Mouse (Mus musculus): ENCODE measurements around the gene Sgms1. TPM values are rescaled to one million over a fixed set of nuclear protein-coding genes. Genes with fewer than 3 reads are reported as not detected.

Sgms1 gene
- total RNA-seq, 2 experiments from 2014 or later: 53.6 to 64.1 TPM

- DNase-seq: no peak
Observed at GRCm38 (mm10) chr19:32353447-32353846, 36.1 kb downstream of the Sgms1 start.

DNA sequence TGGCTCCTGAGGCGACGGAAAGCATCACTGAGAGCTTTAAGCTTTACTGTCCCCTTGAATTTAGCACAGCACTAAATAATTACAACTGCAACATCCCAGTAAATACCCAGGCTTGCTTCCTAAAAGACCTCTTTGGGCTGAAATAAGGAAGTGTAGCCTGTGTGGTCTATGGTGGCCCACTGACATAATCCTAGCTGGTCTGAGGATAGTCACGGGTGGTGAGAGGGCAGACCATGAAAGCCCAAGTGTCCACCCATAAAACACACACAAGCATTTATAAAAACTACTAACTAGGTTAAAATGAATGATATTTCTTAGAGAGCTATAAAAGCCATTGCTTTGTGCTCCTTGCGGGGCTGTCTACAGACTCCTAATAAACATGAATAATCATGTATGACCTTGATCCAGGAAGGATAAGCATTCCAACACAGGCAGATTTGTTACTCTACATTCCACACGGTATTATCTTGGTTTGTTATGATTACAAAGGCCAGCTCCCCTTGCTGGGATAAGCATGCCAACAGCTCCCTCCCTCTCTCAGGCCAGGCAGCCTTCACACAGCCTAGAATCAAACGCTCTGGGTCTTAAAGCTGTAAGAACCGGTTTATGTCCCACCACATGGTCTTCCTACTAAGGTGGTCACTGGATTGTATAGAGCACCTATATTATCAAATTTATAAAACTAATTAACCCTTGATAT lies 40.4 kb downstream of the Sgms1 start:
- no peak for DNase-seq

DNA sequence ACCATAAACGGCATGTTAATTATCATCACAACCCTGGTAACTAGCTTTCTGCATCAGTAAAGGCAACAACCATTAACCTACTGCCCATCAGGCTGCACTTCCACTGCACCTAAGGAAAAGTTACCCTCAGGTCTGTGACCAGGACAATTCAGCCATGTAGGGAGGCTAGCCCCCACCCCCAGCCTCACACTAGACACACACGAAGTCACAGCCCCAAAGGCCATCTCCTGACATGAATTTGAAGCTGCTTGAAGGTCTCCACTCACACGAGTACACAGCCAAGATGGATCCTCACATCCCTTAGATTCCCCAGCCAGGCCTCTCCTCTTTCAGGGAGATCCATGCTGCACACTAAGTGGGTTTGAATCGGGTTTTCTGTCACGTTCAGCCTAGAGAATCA lies 42.0 kb downstream of the Sgms1 start:
- no peak for DNase-seq

- no peak for DNase-seq
Observed at GRCm38 (mm10) chr19:32346624-32347341, 42.7 kb downstream of the Sgms1 start.

- DNase-seq: no peak
Observed at GRCm38 (mm10) chr19:32346176-32346575, 43.3 kb downstream of the Sgms1 start.

DNA sequence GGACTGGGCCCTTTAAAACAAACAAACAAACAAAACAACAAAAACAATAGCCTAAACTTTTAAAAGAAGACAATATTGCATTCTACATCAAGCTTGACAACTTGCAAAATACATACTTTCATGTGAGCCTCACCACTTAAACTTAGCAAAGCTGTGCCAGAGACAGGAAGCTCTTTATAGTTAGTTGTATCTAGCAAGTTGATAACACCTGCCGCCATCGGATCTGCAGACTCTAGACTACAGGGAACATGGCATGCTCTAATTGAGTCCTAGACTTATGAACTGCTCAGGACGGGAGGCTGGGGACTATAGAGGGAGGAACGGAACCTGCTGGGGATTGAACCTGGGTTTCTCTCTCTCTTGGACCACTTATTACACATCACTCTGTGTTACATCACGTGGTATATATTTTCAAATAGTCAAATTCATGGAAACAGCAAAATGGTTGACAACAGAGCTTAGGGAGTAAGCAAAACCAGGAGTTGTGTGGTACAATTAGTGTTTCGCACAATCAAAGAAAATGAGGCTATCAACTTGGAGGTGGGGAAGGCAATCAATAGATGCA lies 44.3 kb downstream of the Sgms1 start:
- no peak for DNase-seq

DNA sequence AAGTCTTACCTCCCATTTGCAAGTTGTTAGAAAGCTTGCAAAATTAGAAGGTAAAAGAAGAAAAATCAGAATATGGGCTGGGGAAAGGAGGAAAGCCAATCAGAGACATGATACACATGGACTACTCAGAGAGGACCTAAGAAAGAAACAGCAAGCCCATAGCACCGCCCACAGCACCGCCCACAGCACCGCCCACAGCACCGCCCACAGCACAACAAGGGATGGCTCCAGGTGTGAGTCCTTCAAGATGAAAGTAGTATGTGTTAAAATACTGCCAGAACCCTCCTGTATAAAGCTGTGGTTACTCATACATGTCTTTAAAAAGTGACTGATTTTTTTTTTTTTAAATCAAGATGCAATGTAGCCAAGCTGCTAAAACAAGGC lies 44.8 kb downstream of the Sgms1 start:
- no peak for DNase-seq

- DNase-seq: no peak
Observed at GRCm38 (mm10) chr19:32343937-32344737, 45.4 kb downstream of the Sgms1 start.

- DNase-seq: no peak
Observed at GRCm38 (mm10) chr19:32342436-32342835, 47.1 kb downstream of the Sgms1 start.

GRCm38 (mm10) chr19:32341091-32341490 lies 48.4 kb downstream of the Sgms1 start:
- no peak for DNase-seq

- DNase-seq: no peak
Observed at GRCm38 (mm10) chr19:32340168-32340567, 49.3 kb downstream of the Sgms1 start.

- no peak for DNase-seq
Observed at GRCm38 (mm10) chr19:32337708-32338107, 51.8 kb downstream of the Sgms1 start.

DNA sequence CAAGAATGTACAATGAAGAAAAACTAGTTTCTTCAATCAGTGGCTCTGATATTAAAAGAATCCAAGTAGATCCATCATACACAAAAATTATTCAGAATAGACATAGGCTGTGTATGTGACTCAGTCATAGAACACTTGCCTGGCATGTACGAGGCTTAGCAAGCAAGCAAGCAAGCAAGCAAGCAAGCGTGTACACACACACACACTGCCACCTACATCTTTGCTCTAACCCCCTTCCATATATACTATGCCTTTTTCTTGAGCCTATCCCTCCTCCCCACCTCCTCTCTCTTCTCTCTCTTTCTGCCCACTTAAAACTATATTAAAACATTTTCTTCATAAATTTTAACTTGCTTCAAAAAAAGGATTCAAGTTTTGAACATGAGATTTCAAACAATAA lies 54.8 kb downstream of the Sgms1 start:
- no peak for DNase-seq

DNA sequence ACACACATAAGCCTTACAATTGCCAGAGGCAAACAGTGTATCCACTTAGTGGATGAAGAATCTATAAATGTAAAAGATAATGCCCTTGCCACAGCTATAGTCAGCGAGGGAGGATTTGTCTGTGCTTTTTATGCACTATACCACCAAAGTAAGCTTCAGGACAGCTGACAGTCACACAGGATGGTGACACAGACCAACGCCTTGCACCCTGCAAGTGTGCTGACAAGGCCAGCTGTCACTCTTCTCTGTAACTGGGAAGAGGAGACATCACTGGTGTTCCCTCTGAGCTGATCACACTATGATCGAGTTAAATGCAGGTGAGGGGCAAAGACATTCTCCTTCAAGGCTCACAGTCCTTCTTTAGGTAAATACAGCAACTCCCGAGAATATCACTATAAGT lies 56.0 kb downstream of the Sgms1 start:
- no peak for DNase-seq

DNA sequence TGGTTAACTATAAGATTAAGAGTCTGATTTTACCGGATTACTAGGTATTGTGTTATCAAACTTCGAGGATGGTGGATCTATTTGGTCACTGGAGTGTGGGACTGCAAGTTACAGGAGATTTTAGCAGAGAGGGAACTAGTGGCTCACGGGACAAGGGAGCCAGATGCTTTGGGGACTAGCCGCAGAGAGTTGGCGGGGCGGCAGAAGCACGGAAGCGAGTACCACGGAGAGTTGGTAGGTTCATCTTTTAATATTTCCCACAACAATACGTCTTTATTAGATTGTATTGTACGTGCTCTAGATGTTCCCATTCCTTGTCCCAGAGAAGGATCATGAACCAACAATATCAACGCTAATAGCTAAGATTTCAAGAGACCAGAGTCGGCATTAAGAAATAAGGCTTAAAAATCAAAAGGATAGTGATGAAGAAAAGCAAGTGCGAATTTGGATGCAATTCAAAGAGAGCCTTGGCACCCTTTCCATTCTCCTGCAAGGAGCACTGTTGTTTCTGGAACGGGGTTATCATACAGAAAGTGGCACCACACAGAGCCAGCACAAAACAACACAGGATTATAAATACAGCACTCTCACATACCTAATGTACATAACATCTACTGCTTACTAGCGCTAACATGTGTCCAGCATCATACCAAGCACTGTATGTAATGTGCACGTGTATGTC lies 56.6 kb downstream of the Sgms1 start:
- no peak for DNase-seq

GRCm38 (mm10) chr19:32330231-32330630 lies 59.3 kb downstream of the Sgms1 start:
- no peak for DNase-seq

DNA sequence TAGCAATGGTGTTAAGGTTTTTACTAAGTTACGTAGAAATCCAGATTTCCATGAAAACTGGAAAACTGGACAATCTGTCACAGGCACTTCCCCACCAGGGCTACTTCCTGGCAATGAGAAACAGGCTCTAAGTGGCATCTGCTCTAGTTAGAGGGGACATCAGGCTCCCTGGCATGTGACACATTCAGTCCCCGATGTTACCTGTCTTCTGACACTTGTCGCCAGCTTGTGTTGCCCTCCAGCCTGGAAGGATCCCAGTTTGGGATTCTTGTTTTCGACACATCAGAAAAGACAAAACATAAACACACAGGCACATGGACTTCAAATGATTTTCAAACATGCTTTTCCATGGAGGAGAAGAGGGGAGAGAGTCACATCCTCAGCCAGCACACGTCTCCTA lies 60.0 kb downstream of the Sgms1 start:
- no peak for DNase-seq

DNA sequence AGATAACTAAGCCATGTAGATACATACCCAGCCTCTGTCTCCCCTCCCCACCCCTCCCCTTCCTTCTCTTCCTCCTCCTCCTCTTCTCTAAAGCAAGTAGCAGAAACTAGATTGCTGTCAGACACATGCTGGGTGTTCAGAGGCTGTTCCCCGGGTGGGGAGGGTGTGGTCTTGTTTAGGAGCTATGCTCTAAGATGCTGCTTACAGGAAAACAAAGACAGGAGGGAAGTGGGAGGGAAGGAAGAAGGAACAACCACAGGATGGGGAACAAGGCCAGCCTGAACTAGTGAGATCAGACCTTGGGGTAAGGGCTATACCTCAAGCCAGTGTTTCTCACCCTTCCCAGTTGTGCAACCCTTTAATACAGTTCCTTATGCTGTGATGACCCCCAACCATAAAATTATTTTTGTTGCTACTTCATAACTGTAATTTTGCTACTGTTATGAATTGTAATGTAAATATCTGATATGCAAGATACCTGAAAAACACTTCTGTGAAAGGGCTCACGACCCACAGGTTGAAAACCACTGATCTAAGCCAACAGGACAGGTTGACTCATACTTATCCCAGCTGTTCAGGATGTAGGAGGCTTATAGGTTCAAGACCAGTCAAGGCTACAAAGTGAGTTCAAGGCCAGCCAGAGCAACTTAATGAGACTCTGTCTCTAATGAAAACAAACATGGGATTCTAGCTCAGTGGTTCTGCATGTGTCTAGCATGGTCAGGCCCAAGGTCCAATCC lies 61.3 kb downstream of the Sgms1 start:
- DNase-seq: no peak

DNA sequence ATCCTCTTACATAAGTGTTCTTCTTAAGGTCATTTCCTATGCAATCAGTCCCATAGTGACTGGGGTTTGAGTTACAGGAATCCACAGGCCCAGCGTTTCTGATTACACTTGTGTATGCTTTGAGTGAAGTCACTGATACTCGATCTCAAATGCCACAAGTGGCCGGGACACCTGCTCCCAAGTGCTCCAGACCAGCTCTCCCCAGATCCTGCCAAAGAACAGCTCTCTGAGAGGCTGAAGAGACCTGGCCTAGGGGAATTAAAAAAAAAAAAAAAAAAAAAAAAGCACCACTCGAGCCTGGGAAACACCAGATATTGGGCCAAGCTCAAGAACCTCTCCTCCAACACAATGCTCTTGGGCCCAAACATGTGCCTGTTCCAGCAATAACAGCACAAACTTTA lies 62.9 kb downstream of the Sgms1 start:
- no peak for DNase-seq

DNA sequence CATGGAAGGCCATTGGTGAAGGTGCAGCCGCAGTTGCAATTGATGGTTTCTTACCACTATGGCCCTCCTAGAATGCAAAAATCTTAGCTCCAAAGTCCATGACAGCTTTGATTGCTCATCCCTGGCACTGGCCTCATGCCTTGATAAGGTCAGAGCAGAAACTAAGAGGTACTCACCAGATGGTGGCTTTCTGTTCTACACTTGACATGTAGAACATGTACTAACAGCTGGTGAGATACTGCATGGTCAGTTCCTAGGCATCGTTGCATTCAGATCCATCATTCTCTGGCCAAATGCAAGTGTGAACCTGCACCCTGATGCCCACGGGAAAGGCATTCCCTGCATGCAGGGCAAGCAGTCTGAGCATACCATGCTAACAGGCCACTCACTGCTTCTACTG lies 63.4 kb downstream of the Sgms1 start:
- no peak for DNase-seq

DNA sequence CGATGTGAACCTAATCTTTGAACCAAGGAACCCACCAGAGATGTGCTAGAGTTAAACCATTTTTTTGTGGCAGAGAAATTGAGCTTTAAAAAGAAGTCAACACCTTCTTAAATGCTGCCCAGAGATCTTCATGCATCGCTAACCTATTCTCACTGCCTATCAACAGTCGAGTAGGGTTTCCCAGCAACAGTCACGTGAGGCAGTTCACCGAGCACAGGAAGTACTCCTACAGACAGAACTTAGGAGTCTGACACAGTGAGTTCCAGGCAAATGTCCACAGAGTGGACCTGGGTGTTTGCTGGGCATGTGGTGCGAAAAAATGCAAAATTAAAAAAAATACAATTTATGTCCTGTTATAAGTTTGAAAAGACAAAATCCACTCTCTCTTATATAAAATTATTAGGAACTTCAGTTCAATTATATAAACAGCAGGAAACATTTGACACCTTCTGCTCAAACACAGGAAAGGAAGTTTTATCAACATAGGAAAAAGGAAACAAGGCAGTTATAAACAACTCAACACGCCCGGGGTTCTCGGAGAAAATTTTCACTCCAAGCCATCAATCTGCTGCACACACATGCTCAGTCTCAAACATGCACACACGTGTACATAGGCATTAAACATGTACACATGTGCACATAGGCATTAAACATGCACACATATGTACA lies 64.3 kb downstream of the Sgms1 start:
- no peak for DNase-seq

All from layer of hippocampus, postnatal 36 days (tissue).